Mouse (Mus musculus): ENCODE data around the gene Gpat3. TPM values are rescaled to one million over a fixed set of nuclear protein-coding genes. Genes with fewer than 3 reads are reported as not detected.

Gene Gpat3
- polyA plus RNA-seq, 1 experiment from 2014 or later, result 1.6 TPM

GRCm38 (mm10) chr5:100901046-100901445, 55.5 kb downstream of the Gpat3 start:
- no peak for ATAC-seq
- no peaks in the 10 kb centered on the region for H3K9me3 ChIP-seq (ENCODE audit: control insufficient read depth, low read length)
- H3K4me1 ChIP-seq (ENCODE audit: control insufficient read depth, insufficient read depth, low read depth, low read length), result no peaks in the 10 kb centered on the region
- H3K36me3 ChIP-seq (ENCODE audit: control insufficient read depth, insufficient read depth, low read length), result no peaks in the 10 kb centered on the region
- H3K4me2 ChIP-seq (ENCODE audit: low read length), result no peak overlapping the region
- H3K4me3 ChIP-seq (ENCODE audit: low read length), result no peak overlapping the region
- H3K27me3 ChIP-seq (replicated peaks; ENCODE audit: control insufficient read depth, insufficient read depth, low read length), result no peaks in the 10 kb centered on the region
- H3K9ac ChIP-seq (ENCODE audit: low read depth, low read length), result no peak overlapping the region
- 78% methylated on average over 5 of the region's 5 CpGs for WGBS
- no peak overlapping the region for H3K27ac ChIP-seq (ENCODE audit: low read depth, low read length)

GRCm38 (mm10) chr5:100908478-100908877, 63.0 kb downstream of the Gpat3 start:
- H3K4me1 ChIP-seq (ENCODE audit: control insufficient read depth, insufficient read depth, low read depth, low read length), result no peaks in the 10 kb centered on the region
- H3K36me3 ChIP-seq (ENCODE audit: control insufficient read depth, insufficient read depth, low read length), result no peaks in the 10 kb centered on the region
- no peak overlapping the region for H3K27ac ChIP-seq (ENCODE audit: low read depth, low read length)
- no peak overlapping the region for H3K4me2 ChIP-seq (ENCODE audit: low read length)
- no peak overlapping the region for H3K4me3 ChIP-seq (ENCODE audit: low read length)
- no peak for ATAC-seq
- WGBS, result 94% methylated on average over 7 of the region's 7 CpGs
- H3K9me3 ChIP-seq (ENCODE audit: control insufficient read depth, low read length), result no peaks in the 10 kb centered on the region
- no peaks in the 10 kb centered on the region for H3K27me3 ChIP-seq (replicated peaks; ENCODE audit: control insufficient read depth, insufficient read depth, low read length)
- no peak overlapping the region for H3K9ac ChIP-seq (ENCODE audit: low read depth, low read length)

- 86% methylated on average over 10 of the region's 10 CpGs for WGBS
- Histone ChIP-seq H3K27me3 (replicated peaks; ENCODE audit: control insufficient read depth, insufficient read depth, low read length) (no peaks in the 10 kb centered on the region), H3K4me3 (ENCODE audit: low read length) (no peak overlapping the region), H3K9ac (ENCODE audit: low read depth, low read length) (no peak overlapping the region), H3K4me2 (ENCODE audit: low read length) (no peak overlapping the region), H3K36me3 (ENCODE audit: control insufficient read depth, insufficient read depth, low read length) (no peaks in the 10 kb centered on the region), H3K27ac (ENCODE audit: low read depth, low read length) (no peak overlapping the region), H3K4me1 (ENCODE audit: control insufficient read depth, insufficient read depth, low read depth, low read length) (no peaks in the 10 kb centered on the region), H3K9me3 (ENCODE audit: control insufficient read depth, low read length) (no peaks in the 10 kb centered on the region)
- ATAC-seq, result no peak
These were observed 63.4 kb downstream of the Gpat3 start for GRCm38 (mm10) chr5:100908901-100909300.

DNA sequence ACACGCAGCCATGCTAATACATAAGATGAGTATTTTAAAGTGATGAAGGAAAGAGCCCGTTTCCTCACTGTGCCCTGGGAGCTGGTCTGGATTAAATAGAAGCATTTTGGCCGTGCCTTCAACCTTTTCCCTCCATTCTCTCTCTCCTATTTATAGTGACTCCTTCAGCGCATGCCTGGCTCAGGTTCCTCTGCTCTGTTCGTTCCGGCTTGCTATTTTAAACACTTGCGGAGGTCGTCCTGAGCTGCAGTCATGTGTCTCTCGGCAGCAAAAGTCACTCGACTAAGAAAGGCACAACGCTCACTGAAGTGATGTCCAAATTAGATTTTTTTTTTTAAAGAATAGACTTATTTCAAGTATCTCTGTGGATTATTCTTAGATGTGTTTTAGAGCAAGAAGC, 64.2 kb downstream of the Gpat3 start:
- H3K4me3 ChIP-seq (ENCODE audit: low read length), result no peak overlapping the region
- no peaks in the 10 kb centered on the region for H3K36me3 ChIP-seq (ENCODE audit: control insufficient read depth, insufficient read depth, low read length)
- H3K4me1 ChIP-seq (ENCODE audit: control insufficient read depth, insufficient read depth, low read depth, low read length), result no peaks in the 10 kb centered on the region
- H3K27ac ChIP-seq (ENCODE audit: low read depth, low read length), result no peak overlapping the region
- H3K4me2 ChIP-seq (ENCODE audit: low read length), result no peak overlapping the region
- H3K27me3 ChIP-seq (replicated peaks; ENCODE audit: control insufficient read depth, insufficient read depth, low read length), result no peaks in the 10 kb centered on the region
- no peaks in the 10 kb centered on the region for H3K9me3 ChIP-seq (ENCODE audit: control insufficient read depth, low read length)
- ATAC-seq, result no peak
- 88% methylated on average over 11 of the region's 11 CpGs for WGBS
- H3K9ac ChIP-seq (ENCODE audit: low read depth, low read length), result no peak overlapping the region

DNA sequence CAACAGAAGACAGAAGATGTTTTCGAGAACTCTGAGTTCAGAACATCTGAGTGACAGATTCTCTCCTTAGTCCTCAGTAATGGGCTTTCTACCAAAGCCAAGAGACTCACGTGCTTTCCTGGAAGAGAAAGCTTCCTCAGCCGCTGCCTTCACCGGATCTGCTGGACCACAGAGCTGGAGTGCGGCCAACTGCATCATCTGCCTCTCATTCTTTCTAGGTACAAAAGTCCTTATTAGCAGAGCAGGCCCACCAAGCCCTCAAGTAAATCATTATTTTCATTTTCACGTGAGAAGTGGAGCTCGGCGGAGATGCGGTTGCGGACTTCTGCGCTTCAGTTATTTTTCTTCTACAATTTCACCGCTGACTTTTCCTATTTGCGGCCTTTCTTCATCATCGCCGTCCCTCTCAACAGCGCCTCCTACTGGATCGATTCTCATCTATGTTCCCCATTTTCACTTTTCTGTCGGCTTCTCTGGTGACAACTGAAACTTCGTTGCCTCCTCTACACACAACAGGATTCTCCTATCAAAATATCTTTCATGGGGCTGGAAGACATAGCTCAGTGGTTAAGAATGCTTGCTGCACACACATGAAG, 66.1 kb downstream of the Gpat3 start:
- ATAC-seq, result no peak
- H3K4me2 ChIP-seq (ENCODE audit: low read length), result no peak overlapping the region
- no peak overlapping the region for H3K27ac ChIP-seq (ENCODE audit: low read depth, low read length)
- H3K9ac ChIP-seq (ENCODE audit: low read depth, low read length), result no peak overlapping the region
- H3K27me3 ChIP-seq (replicated peaks; ENCODE audit: control insufficient read depth, insufficient read depth, low read length), result no peaks in the 10 kb centered on the region
- 77% methylated on average over 19 of the region's 19 CpGs for WGBS
- H3K4me1 ChIP-seq (ENCODE audit: control insufficient read depth, insufficient read depth, low read depth, low read length), result no peaks in the 10 kb centered on the region
- no peak overlapping the region for H3K4me3 ChIP-seq (ENCODE audit: low read length)
- H3K36me3 ChIP-seq (ENCODE audit: control insufficient read depth, insufficient read depth, low read length), result no peaks in the 10 kb centered on the region
- H3K9me3 ChIP-seq (ENCODE audit: control insufficient read depth, low read length), result no peaks in the 10 kb centered on the region

DNA sequence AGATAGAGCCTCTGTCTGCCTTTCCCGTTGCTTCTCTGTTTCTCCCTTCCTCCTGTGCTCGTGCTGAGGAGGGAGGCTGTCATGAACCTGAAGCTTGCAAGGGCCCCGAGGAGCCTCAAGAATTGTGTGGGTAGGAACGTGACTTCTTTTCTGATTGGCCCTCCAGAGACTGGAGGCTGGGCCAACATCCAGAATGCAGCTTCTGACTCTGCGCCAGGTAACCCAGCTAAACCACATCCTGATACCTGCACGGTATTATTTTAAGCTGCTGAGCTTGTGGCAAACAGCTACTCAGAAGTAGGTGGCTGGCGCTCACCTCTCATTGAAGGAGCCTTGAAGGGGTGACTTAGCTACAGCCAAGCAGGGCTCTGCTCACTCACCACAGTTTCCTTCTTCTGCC, 66.9 kb downstream of the Gpat3 start:
- no peaks in the 10 kb centered on the region for H3K27me3 ChIP-seq (replicated peaks; ENCODE audit: control insufficient read depth, insufficient read depth, low read length)
- WGBS, result 81% methylated on average over 7 of the region's 7 CpGs
- no peak for ATAC-seq
- H3K27ac ChIP-seq (ENCODE audit: low read depth, low read length), result no peak overlapping the region
- H3K4me3 ChIP-seq (ENCODE audit: low read length), result no peak overlapping the region
- H3K36me3 ChIP-seq (ENCODE audit: control insufficient read depth, insufficient read depth, low read length), result no peaks in the 10 kb centered on the region
- no peak overlapping the region for H3K9ac ChIP-seq (ENCODE audit: low read depth, low read length)
- H3K9me3 ChIP-seq (ENCODE audit: control insufficient read depth, low read length), result no peaks in the 10 kb centered on the region
- no peaks in the 10 kb centered on the region for H3K4me1 ChIP-seq (ENCODE audit: control insufficient read depth, insufficient read depth, low read depth, low read length)
- H3K4me2 ChIP-seq (ENCODE audit: low read length), result no peak overlapping the region

DNA sequence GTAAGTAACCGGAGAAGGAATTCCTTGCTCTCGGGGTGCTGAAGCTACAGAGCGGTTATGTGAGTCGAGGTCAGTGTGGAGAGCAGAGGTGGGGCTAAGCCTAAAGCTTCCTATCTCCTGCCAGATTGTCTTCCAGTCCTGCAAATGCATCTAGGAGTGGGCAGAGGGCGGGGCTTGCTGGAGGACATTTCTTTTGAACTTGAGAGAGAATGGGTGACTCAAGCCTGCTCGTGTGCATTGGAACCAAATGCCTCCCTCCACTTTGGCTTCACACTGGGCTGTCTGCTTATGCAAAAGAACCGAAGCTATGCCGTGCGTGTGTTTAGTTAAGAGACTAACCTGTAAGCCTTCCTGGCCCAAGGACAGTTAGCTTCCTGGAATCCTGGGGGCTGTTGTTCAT, 67.8 kb downstream of the Gpat3 start:
- H3K27me3 ChIP-seq (replicated peaks; ENCODE audit: control insufficient read depth, insufficient read depth, low read length), result peaks cover 4% of the 10 kb centered on the region
- no peaks in the 10 kb centered on the region for H3K36me3 ChIP-seq (ENCODE audit: control insufficient read depth, insufficient read depth, low read length)
- 79% methylated on average over 9 of the region's 9 CpGs for WGBS
- no peak overlapping the region for H3K9ac ChIP-seq (ENCODE audit: low read depth, low read length)
- H3K4me2 ChIP-seq (ENCODE audit: low read length), result no peak overlapping the region
- no peaks in the 10 kb centered on the region for H3K9me3 ChIP-seq (ENCODE audit: control insufficient read depth, low read length)
- ATAC-seq, result no peak
- no peaks in the 10 kb centered on the region for H3K4me1 ChIP-seq (ENCODE audit: control insufficient read depth, insufficient read depth, low read depth, low read length)
- H3K27ac ChIP-seq (ENCODE audit: low read depth, low read length), result no peak overlapping the region
- H3K4me3 ChIP-seq (ENCODE audit: low read length), result no peak overlapping the region

- no peaks in the 10 kb centered on the region for H3K9me3 ChIP-seq (ENCODE audit: control insufficient read depth, low read length)
- H3K27ac ChIP-seq (ENCODE audit: low read depth, low read length), result no peak overlapping the region
- no peak for ATAC-seq
- no peak overlapping the region for H3K9ac ChIP-seq (ENCODE audit: low read depth, low read length)
- H3K36me3 ChIP-seq (ENCODE audit: control insufficient read depth, insufficient read depth, low read length), result no peaks in the 10 kb centered on the region
- peaks cover 9% of the 10 kb centered on the region for H3K27me3 ChIP-seq (replicated peaks; ENCODE audit: control insufficient read depth, insufficient read depth, low read length)
- 20% methylated on average over 7 of the region's 7 CpGs for WGBS
- no peak overlapping the region for H3K4me2 ChIP-seq (ENCODE audit: low read length)
- no peaks in the 10 kb centered on the region for H3K4me1 ChIP-seq (ENCODE audit: control insufficient read depth, insufficient read depth, low read depth, low read length)
- H3K4me3 ChIP-seq (ENCODE audit: low read length), result no peak overlapping the region
These were observed 69.5 kb downstream of the Gpat3 start for GRCm38 (mm10) chr5:100914989-100915388.

DNA sequence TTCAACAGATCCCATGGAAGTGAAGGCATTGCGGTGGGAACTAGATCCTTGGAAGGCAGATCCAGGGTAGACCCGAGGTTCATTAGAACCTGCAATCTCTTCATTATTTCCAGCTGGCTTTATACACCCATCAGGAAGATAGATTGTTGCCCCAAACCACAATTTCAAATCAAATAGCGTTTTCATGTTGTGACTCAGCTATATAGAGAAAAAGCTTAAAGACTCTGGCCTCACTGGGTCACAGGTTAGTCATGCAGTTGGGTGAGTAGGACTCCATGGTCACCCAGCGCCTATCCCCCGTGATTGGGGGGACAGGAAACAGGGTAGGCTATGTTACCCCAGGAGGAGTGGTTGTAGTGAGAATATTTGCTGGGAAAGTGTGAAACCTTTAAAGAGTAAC, 69.9 kb downstream of the Gpat3 start:
- Histone ChIP-seq H3K27ac (ENCODE audit: low read depth, low read length) (no peak overlapping the region), H3K4me1 (ENCODE audit: control insufficient read depth, insufficient read depth, low read depth, low read length) (no peaks in the 10 kb centered on the region), H3K4me3 (ENCODE audit: low read length) (no peak overlapping the region), H3K9ac (ENCODE audit: low read depth, low read length) (no peak overlapping the region), H3K9me3 (ENCODE audit: control insufficient read depth, low read length) (no peaks in the 10 kb centered on the region), H3K4me2 (ENCODE audit: low read length) (no peak overlapping the region), H3K36me3 (ENCODE audit: control insufficient read depth, insufficient read depth, low read length) (no peaks in the 10 kb centered on the region), H3K27me3 (replicated peaks; ENCODE audit: control insufficient read depth, insufficient read depth, low read length) (peaks cover 9% of the 10 kb centered on the region)
- ATAC-seq, result no peak
- 49% methylated on average over 5 of the region's 5 CpGs for WGBS

GRCm38 (mm10) chr5:100916416-100916815, 70.9 kb downstream of the Gpat3 start:
- WGBS, result 78% methylated on average over 8 of the region's 8 CpGs
- no peaks in the 10 kb centered on the region for H3K4me1 ChIP-seq (ENCODE audit: control insufficient read depth, insufficient read depth, low read depth, low read length)
- H3K27me3 ChIP-seq (replicated peaks; ENCODE audit: control insufficient read depth, insufficient read depth, low read length), result peaks cover 9% of the 10 kb centered on the region
- no peak overlapping the region for H3K4me2 ChIP-seq (ENCODE audit: low read length)
- no peak overlapping the region for H3K27ac ChIP-seq (ENCODE audit: low read depth, low read length)
- H3K36me3 ChIP-seq (ENCODE audit: control insufficient read depth, insufficient read depth, low read length), result no peaks in the 10 kb centered on the region
- no peak overlapping the region for H3K4me3 ChIP-seq (ENCODE audit: low read length)
- H3K9me3 ChIP-seq (ENCODE audit: control insufficient read depth, low read length), result no peaks in the 10 kb centered on the region
- no peak for ATAC-seq
- no peak overlapping the region for H3K9ac ChIP-seq (ENCODE audit: low read depth, low read length)
